Mouse (Mus musculus) gastrocnemius, postnatal 14 days (tissue): Measurements from ENCODE around the gene Gbgt1. TPM values are rescaled to one million over a fixed set of nuclear protein-coding genes. Genes with fewer than 3 reads are reported as not detected.
"Not testable (repeated sequence)": the region's sequence is repeated elsewhere in the genome, so short reads cannot be mapped to it uniquely, and the experiment has no call there.

ENCODE experiments used
- DNase-seq: peaks from one replicate; pipeline ENCODE4 v3.0.0; 2021; ENCODE audit warnings: mixed read lengths
- intact Hi-C: fragments of 180-260 bp; cut with DNase I; formaldehyde crosslinking; loops from one replicate; pipeline ENCODE4 v1.15.1; 2025; ENCODE audit warnings: low total_unique reads
- total RNA-seq, 2 experiments: library from RNA; stranded (reverse); gene quantifications; 2 replicates each; pipeline ENCODE4 v1.2.3; 2021

Gene Gbgt1
- total RNA-seq, 2 experiments from 2014 or later = 1.7 to 1.9 TPM

DNA sequence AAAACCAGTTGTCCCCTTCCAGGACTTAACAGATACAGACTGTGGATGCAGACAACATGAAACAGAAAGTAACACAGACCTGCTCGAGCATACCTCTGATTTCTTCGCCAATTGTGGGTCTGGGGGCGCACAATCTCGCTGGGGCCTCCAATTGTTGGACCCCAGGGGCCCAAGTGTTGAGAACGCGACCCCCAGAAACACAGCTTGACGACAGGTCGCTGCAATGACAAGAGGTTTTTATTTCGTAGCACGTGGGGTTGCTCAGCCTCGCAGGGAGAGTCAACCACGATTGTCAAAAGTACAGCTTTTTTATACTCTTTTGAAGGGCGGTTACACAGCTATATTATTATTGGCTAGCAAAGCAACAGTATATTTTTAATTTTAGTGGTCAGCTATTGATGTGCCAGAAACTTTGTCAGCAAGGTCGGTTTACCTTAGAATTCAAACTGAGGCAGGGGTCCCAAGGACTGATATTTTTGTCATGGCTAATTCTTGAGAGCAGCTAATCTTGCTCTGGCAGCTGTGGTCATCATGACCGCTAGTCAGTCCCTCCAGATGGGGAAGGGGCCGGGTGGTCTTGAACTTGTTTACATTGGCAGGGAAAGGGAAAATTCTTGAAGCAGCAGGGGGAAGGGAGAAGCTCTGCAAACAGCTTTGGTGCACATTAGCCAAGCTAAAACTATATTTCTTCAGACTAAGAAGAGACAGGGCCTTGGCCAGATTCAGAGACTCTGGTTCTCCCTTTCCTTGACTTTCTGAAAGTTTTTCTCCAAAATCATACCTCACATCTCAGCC is 693 bp upstream of the Gbgt1 start:
- intact Hi-C loops = no loop called here
- DNase-seq = no peak

DNA sequence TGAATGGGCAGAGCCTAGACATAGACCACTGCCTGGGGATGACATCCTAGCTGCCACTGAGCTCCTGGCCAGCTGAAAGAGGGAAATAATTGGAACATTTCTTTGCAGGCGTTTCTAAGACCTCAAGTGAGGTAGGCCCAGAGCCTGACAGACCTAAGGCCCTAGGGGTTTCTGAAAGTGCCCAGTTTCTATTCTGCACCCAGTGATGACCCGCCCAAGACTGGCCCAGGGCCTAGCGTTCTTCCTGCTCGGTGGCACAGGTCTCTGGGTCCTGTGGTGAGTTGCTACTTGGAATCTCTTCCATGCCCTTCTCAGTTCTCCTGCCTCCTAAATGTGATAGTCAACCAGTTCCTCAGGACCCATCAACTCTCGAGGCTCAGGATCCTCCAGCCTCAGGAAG is 870 bp downstream of the Gbgt1 start:
- intact Hi-C loops = no loop called here
- DNase-seq = no peak

GRCm38 (mm10) chr2:28498431-28498830 is 1.7 kb downstream of the Gbgt1 start:
- DNase-seq = no peak
- intact Hi-C loops = no loop called here

DNA sequence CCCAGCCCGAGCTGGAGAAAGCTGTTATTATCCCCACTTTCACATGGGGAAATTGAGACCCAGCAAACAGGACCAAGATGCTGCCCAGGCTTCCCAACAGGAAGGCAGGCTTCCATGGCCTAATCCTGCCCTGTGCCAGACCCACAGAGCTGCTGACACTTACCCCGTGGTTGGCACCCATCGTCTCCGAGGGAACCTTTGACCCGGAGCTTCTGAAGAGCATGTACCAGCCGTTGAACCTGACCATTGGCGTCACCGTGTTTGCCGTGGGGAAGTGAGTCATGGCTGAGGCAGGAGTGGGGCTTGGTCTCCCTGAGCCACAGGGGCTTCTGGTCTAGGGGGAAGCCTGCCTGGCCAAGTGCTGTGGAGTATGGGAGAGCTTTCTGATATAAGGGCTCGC is 6.3 kb downstream of the Gbgt1 start:
- DNase-seq = no peak
- intact Hi-C loops = no loop called here

DNA sequence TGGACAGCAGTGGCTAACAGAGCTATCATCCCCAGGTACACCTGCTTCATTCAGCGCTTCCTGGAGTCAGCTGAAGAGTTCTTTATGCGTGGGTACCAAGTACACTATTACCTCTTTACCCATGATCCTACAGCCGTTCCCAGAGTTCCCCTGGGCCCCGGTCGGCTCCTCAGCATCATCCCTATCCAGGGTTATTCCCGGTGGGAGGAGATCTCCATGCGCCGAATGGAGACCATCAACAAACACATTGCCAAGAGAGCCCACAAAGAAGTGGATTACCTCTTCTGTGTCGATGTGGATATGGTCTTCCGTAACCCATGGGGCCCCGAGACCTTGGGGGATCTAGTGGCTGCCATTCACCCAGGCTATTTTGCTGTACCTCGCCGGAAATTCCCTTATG is 8.0 kb downstream of the Gbgt1 start:
- DNase-seq = no peak
- intact Hi-C loops = no loop called here

DNA sequence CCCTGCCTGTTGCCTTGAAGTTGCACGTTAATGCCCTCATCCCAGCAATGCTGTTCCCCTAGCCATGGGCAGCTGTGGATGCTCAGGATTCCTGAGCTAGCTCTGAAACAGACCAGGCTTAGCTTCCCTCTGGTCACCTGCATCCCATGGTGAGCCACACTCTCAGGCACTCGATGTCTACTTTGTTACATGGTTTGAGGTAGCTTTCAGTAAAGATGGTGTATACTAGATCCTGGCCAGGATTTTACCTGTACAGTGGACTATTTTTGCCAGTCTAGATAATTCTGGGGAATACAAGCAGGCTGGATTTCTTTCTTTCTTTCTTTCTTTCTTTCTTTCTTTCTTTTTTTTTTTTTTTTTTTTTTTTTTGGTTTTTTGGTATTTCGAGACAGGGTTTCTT is 9.1 kb downstream of the Gbgt1 start, which contains the start of gene Gm10134:
Gene Gm10134 (plus strand): TSS at position 301 of the 400 bp plus-strand sequence.
- intact Hi-C loops = no loop called here
- no peak for DNase-seq

DNA sequence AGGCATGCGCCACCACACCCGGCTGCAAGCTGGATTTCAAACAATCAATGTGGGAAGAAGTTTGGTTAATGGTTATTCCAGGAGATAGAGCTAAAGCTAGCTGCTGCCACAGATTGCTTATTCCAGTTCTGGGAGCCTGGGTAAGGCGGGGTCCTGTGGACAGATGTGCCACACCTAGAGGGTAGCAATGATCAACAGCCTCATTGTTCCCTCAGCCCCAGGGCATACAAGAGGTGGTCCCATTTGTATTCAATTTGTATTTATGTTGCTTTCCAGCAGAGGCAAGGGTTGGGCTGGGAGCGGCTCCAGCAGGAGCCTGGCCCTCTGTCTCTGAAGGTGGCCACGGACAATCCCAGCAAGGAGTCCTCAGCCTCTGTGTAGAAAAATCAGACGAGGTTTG is 9.6 kb downstream of the Gbgt1 start:
- no peak for DNase-seq
- intact Hi-C loops = no loop called here

DNA sequence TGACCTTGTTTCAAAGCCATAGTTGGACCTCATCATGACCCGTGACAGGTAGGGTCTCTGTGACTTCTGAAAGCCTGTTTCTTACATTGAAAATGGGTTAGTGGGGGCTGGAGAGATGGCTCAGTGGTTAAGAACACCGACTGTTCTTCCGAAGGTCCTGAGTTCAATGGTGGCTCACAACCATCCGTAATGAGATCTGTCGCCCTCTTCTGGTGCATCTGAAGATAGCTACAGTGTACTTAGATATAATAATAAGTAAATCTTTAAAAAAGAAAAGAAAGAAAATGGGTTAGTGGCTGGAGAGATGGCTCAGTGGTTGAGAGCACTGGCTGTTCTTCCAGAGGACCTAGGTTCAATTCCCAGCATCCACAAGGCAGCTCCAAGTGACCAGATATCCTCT is 14.9 kb downstream of the Gbgt1 start:
- DNase-seq = not testable (repeated sequence)
- intact Hi-C loops = loop anchor here (10.0 kb wide), 1 partner anchor 73 kb away; the partner anchor contains the start of gene Gtf3c5

GRCm38 (mm10) chr2:28512798-28513401 is 16.2 kb downstream of the Gbgt1 start, which contains the start of gene Ralgds:
TSS of gene Ralgds (plus strand) at chr2:28513125.
- intact Hi-C loops = loop anchor here (10.0 kb wide), 1 partner anchor 72 kb away; the partner anchor contains the start of gene Gtf3c5
- no peak for DNase-seq

GRCm38 (mm10) chr2:28513431-28514370 is 17.0 kb downstream of the Gbgt1 start:
- no peak for DNase-seq
- intact Hi-C loops = loop anchor here (10.0 kb wide), 1 partner anchor 71 kb away; the partner anchor contains the start of gene Gtf3c5

GRCm38 (mm10) chr2:28514489-28514888 is 17.8 kb downstream of the Gbgt1 start:
- intact Hi-C loops = loop anchor here (10.0 kb wide), 1 partner anchor 70 kb away; the partner anchor contains the start of gene Gtf3c5
- DNase-seq = peak; percentile 80

GRCm38 (mm10) chr2:28517206-28517909 is 20.7 kb downstream of the Gbgt1 start:
- DNase-seq = peak; percentile 81
- intact Hi-C loops = loop anchor here (2.0 to 10.0 kb wide), 2 partner anchors 31 to 67 kb away; partner anchors contain the start of gene Gtf3c5

DNA sequence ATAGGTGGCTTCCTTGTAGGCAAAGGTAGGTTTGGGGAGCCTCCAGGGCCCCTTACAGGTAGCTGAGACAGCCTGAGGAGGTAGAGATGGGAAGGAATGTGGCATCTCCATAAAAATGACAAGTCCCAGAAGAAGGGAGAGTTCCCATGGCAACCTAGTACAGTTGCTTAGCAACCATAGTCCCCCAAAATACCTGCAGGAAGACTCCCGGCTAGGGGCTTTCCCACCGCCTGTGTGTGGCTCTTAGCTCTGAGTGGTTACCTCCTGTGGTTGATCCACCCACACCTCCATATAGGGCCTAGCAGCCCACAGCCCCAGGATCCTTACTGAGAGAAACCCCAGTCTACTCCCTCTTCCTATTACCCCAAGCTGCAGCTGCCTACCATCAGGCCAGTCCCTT is 21.5 kb downstream of the Gbgt1 start:
- no peak for DNase-seq
- intact Hi-C loops = loop anchor here (10.0 kb wide), 1 partner anchor 67 kb away; the partner anchor contains the start of gene Gtf3c5

GRCm38 (mm10) chr2:28520581-28520980 is 23.9 kb downstream of the Gbgt1 start:
- DNase-seq = no peak
- intact Hi-C loops = no loop called here

DNA sequence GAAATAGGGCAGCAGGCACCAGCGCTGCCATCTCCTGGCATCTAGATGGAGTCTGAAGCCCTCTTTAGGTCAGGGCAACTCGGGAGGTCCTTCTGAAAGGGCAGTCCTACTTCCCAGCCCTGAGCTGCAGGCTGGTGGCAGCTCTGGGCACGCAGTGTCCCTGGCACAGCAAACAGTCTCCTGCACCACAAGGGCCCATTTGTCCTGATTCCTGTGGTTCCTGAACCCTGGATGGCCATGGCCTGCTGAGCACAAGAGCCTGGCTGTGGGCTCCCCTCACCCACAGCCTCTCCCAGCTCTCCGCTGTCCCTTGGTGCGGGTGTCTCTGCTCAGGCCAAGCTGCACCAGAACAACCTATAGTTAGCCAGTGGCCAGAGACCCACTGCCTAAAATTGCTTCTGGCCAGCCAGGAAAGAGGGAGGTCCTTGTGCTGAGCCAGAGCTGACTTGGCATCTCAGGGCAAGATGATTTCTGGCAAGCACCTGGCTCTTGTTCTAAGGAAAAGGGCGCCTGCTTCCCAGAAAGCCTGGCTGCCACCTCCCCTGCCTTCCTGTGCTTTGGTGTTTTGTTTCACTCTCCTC is 25.0 kb downstream of the Gbgt1 start:
- DNase-seq = no peak
- intact Hi-C loops = no loop called here

- intact Hi-C loops = no loop called here
- no peak for DNase-seq
These were observed 25.5 kb downstream of the Gbgt1 start for GRCm38 (mm10) chr2:28522166-28522565.

- DNase-seq = peak; percentile 89
- intact Hi-C loops = no loop called here
These were observed 27.0 kb downstream of the Gbgt1 start for GRCm38 (mm10) chr2:28523643-28524117.

- intact Hi-C loops = no loop called here
- DNase-seq = peak; percentile 4
These were observed 27.7 kb downstream of the Gbgt1 start for GRCm38 (mm10) chr2:28524406-28524805.
